Mouse (Mus musculus): Measurements from ENCODE around the gene Gtsf1l. TPM values are rescaled to one million over a fixed set of nuclear protein-coding genes. Genes with fewer than 3 reads are reported as not detected.

The Gtsf1l gene
- total RNA-seq, 2 experiments from 2014 or later, result not detected

- DNase-seq, result no peak
Observed at GRCm38 (mm10) chr2:163051691-163052090, 36.0 kb downstream of the Gtsf1l start.

- DNase-seq, result no peak
Observed at GRCm38 (mm10) chr2:163049116-163049515, 38.5 kb downstream of the Gtsf1l start.

- DNase-seq, result peak; percentile 79
Observed at GRCm38 (mm10) chr2:163048125-163048524, 39.5 kb downstream of the Gtsf1l start.

GRCm38 (mm10) chr2:163039940-163040339, 47.7 kb downstream of the Gtsf1l start:
- DNase-seq, result no peak

Small RNA genes lying within 50 kb of the gene (microRNA-seq; reads per million reads assigned to microRNA genes)
- gene Gm22174 (0 reads per million in 2 experiments), gene Mir7003 (0 reads per million in 2 experiments)

Other genes starting within 250 kb of the Gtsf1l start
- 10 to 100 TPM; 73.5 to 96.2 TPM for gene Srsf6, start 156.3 kb downstream of the Gtsf1l start, total RNA-seq (2021)
- under 1 TPM; 0.33 to 0.45 TPM for gene L3mbtl1, start 144.4 kb downstream of the Gtsf1l start, total RNA-seq (2021)
- gene Sgk2, start 100.5 kb downstream of the Gtsf1l start, total RNA-seq (2021), result not detected
- gene Ift52, start 70.5 kb downstream of the Gtsf1l start, total RNA-seq (2021), result 10 to 100 TPM; 15.7 to 18.1 TPM
- gene Mybl2, start 33.2 kb downstream of the Gtsf1l start, total RNA-seq (2021), result 1 to 10 TPM; 4.5 to 4.9 TPM
- gene Tox2, start 115.3 kb upstream of the Gtsf1l start, total RNA-seq (2021), result 1 to 10 TPM in 1 of 2 experiments, under 1 TPM in 1; 0.42 to 1.6 TPM

All from gastrocnemius, postnatal 10 days (tissue).